Mouse (Mus musculus) CH12.LX (cell line): ENCODE results near the gene Tmem30b. TPM values are rescaled to one million over a fixed set of nuclear protein-coding genes. Genes with fewer than 3 reads are reported as not detected.

Experiments
- DNase-seq: peaks from one replicate; pipeline ENCODE4 v3.0.0-alpha.2; 2013; ENCODE audit errors: extremely low read depth
- H3K27ac ChIP-seq: 2 replicates; pipeline ENCODE4 v1.5.1; 2012; ENCODE audit warnings: low read depth, mild to moderate bottlenecking, control low read depth, moderate library complexity; ENCODE audit not compliant: insufficient read depth
- H3K27me3 ChIP-seq: replicated peaks from 2 replicates; pipeline ENCODE3; 2012; ENCODE audit warnings: inconsistent platforms
- H3K36me3 ChIP-seq, 2 experiments: replicated peaks in 1 of 2; 2 replicates each; pipeline versions ENCODE3 to v1.6.1; 2012; ENCODE audit warnings: inconsistent platforms in 1 of 2, low read length in 1 of 2, mild to moderate bottlenecking in 1 of 2, mixed read lengths in 1 of 2, moderate library complexity in 1 of 2; ENCODE audit not compliant: control insufficient read depth in 1 of 2, insufficient read depth in 1 of 2
- H3K4me1 ChIP-seq, 2 experiments: 2 replicates each; pipeline ENCODE4 v1.6.1; 2012; ENCODE audit warnings: inconsistent platforms in 1 of 2, moderate library complexity in 1 of 2; ENCODE audit not compliant: insufficient read depth in 2 of 2, control insufficient read depth in 1 of 2
- H3K4me2 ChIP-seq: 2 replicates; pipeline ENCODE4 v1.6.1; 2012; ENCODE audit warnings: low read depth, mild to moderate bottlenecking, control low read depth; ENCODE audit not compliant: poor library complexity, insufficient read depth, severe bottlenecking
- H3K4me3 ChIP-seq, 3 experiments: fragments of 150-350 bp in 1 of 3; sonication (generic) in 1 of 3; replicated peaks in 1 of 3; 2 replicates each; pipeline versions ENCODE3 to v1.5.1; 2011 to 2012; ENCODE audit warnings: low read depth in 2 of 3, low read length in 2 of 3, mild to moderate bottlenecking in 2 of 3, moderate library complexity in 2 of 3, control low read depth in 1 of 3, improper control_type of control experiment in 1 of 3, inconsistent platforms in 1 of 3, mixed read lengths in 1 of 3; ENCODE audit not compliant: poor library complexity in 1 of 3
- H3K79me2 ChIP-seq: replicated peaks from 2 replicates; pipeline ENCODE4 v1.6.1; 2012; ENCODE audit warnings: mild to moderate bottlenecking, moderate library complexity; ENCODE audit not compliant: control insufficient read depth, poor library complexity, insufficient read depth, severe bottlenecking; ENCODE audit errors: extremely low read depth
- H3K9ac ChIP-seq: 2 replicates; pipeline ENCODE4 v1.6.1; 2012; ENCODE audit warnings: low read depth, mild to moderate bottlenecking, control low read depth, moderate library complexity; ENCODE audit not compliant: insufficient read depth
- H3K9me3 ChIP-seq: replicated peaks from 2 replicates; pipeline ENCODE3; 2012; ENCODE audit warnings: low read length, inconsistent platforms, mixed read lengths
- CHD2 ChIP-seq: IDR thresholded peaks from 2 replicates; pipeline ENCODE4 v1.6.1; 2011; ENCODE audit warnings: low read length, improper control_type of control experiment
- CTCF ChIP-seq, 2 experiments: IDR thresholded peaks in 1 of 2; conservative IDR thresholded peaks in 1 of 2; 2 replicates each; pipeline ENCODE4 v1.5.1; 2011 to 2012; ENCODE audit warnings: low read depth in 2 of 2, low read length in 2 of 2, improper control_type of control experiment in 1 of 2, inconsistent platforms in 1 of 2, mild to moderate bottlenecking in 1 of 2, moderate library complexity in 1 of 2
- ELF1 ChIP-seq: IDR thresholded peaks from 2 replicates; pipeline ENCODE4 v1.6.1; 2014; ENCODE audit warnings: low read depth, mild to moderate bottlenecking, inconsistent platforms, low read length, improper control_type of control experiment
- HCFC1 ChIP-seq: IDR thresholded peaks from 2 replicates; pipeline ENCODE4 v1.6.1; 2012; ENCODE audit warnings: low read depth, mild to moderate bottlenecking, inconsistent platforms, low read length, improper control_type of control experiment
- KAT2A ChIP-seq: IDR thresholded peaks from 2 replicates; pipeline ENCODE4 v1.6.1; 2012; ENCODE audit warnings: low read length, improper control_type of control experiment, inconsistent platforms; ENCODE audit not compliant: insufficient replicate concordance
- MAFK ChIP-seq: IDR thresholded peaks from 2 replicates; pipeline ENCODE4 v1.6.1; 2011; ENCODE audit warnings: low read length, improper control_type of control experiment; ENCODE audit not compliant: insufficient replicate concordance
- MAZ ChIP-seq: IDR thresholded peaks from 2 replicates; pipeline ENCODE4 v1.6.1; 2012; ENCODE audit warnings: low read depth, mild to moderate bottlenecking, inconsistent platforms, low read length, improper control_type of control experiment, moderate library complexity
- MXI1 ChIP-seq: IDR thresholded peaks from 2 replicates; pipeline ENCODE4 v1.6.1; 2011; ENCODE audit warnings: mild to moderate bottlenecking, low read depth, low read length, improper control_type of control experiment
- MYC ChIP-seq: IDR thresholded peaks from 2 replicates; pipeline ENCODE4 v1.6.1; 2011; ENCODE audit warnings: low read depth, mild to moderate bottlenecking, improper control_type of control experiment, low read length
- NELFE ChIP-seq: IDR thresholded peaks from 2 replicates; pipeline ENCODE4 v1.6.1; 2011; ENCODE audit warnings: low read depth, low read length, improper control_type of control experiment
- PAX5 ChIP-seq: IDR thresholded peaks from 2 replicates; pipeline ENCODE4 v1.6.1; 2012; ENCODE audit warnings: low read length, inconsistent platforms, mixed read lengths
- POLR2A ChIP-seq: IDR thresholded peaks from 2 replicates; pipeline ENCODE4 v1.6.1; 2011; ENCODE audit warnings: low read depth, mild to moderate bottlenecking, improper control_type of control experiment, low read length
- SMC3 ChIP-seq: IDR thresholded peaks from 2 replicates; pipeline ENCODE4 v1.6.1; 2011; ENCODE audit warnings: low read depth, low read length, improper control_type of control experiment
- TBP ChIP-seq: conservative IDR thresholded peaks from 2 replicates; pipeline ENCODE4 v1.6.1; 2011; ENCODE audit warnings: low read depth, low read length, improper control_type of control experiment
- TCF12 ChIP-seq: IDR thresholded peaks from 2 replicates; pipeline ENCODE4 v1.6.1; 2014; ENCODE audit warnings: low read depth, mild to moderate bottlenecking, inconsistent platforms, low read length, improper control_type of control experiment
- UBTF ChIP-seq: IDR thresholded peaks from 2 replicates; pipeline ENCODE4 v1.6.1; 2012; ENCODE audit warnings: low read depth, mild to moderate bottlenecking, inconsistent platforms, low read length, improper control_type of control experiment, moderate library complexity
- USF1 ChIP-seq: IDR thresholded peaks from 2 replicates; pipeline ENCODE4 v1.6.1; 2014; ENCODE audit warnings: low read depth, mild to moderate bottlenecking, inconsistent platforms, low read length, improper control_type of control experiment
- ZMIZ1 ChIP-seq: IDR thresholded peaks from 2 replicates; pipeline ENCODE4 v1.6.1; 2012; ENCODE audit warnings: low read depth, mild to moderate bottlenecking, inconsistent platforms, low read length, improper control_type of control experiment
- ZNF384 ChIP-seq: IDR thresholded peaks from 2 replicates; pipeline ENCODE4 v1.6.1; 2012; ENCODE audit warnings: low read depth, low read length, improper control_type of control experiment, inconsistent platforms
- dilution Hi-C: fragments of 300-500 bp; cut with MboI; formaldehyde crosslinking; loops from 2 replicates; pipeline ENCODE4 v1.14.3; 2020; ENCODE audit warnings: low sequenced_read_pairs; ENCODE audit not compliant: extremely low pct_unique_long_range_greater_than_20kb, extremely low pct_ligation_motif_present
- in situ Hi-C: fragments of 300-500 bp; cut with MboI; formaldehyde crosslinking; loops from 3 replicates; pipeline ENCODE4 v1.14.3; 2019; ENCODE audit warnings: low sequenced_read_pairs, low pct_ligation_motif_present, low pct_unique_long_range_greater_than_20kb, mixed read lengths
- polyA plus RNA-seq: library from polyadenylated mRNA; unstranded; fragments of >175 nt; gene quantifications from 2 replicates; pipeline ENCODE4 v1.2.1, GENCODE M21; 2012; ENCODE audit warnings: low read depth; ENCODE audit not compliant: insufficient read length
- total RNA-seq, 2 experiments: library from RNA; depleted of rRNA; stranded (reverse); fragments of 300-350 nt in 1 of 2; fragments of >200 nt in 1 of 2; gene quantifications; 2 replicates each; pipeline ENCODE4 v1.2.3; 2012 to 2014

Gene Tmem30b
- total and polyA plus RNA-seq, 3 experiments, result not detected

DNA sequence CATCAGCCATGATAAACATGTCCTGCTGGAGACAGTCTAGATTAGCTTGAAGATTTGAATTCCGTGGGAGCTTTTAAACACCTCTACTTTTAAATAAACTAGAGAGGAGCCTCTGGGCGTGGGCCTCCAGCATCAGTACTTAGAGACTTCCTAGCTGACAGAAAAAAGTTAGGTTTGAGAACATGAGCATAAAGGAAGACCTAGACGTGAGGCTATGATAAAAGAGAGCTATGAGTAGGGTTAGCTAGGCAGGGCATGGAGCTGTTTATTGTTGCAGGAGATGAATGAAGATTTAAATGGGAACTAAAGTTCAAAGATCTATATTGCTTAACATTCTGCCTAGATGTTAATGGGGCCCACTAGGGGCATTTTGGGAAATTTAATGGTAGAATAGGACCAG lies 41.1 kb upstream of the Tmem30b start:
- Histone ChIP-seq H3K9me3 (no peaks in the 10 kb centered on the region), H3K4me2 (no peak overlapping the region), H3K27me3 (peaks cover 19% of the 10 kb centered on the region), H3K9ac (no peak overlapping the region), H3K79me2 (no peaks in the 10 kb centered on the region), H3K27ac (no peak overlapping the region), H3K4me3 (no peak overlapping the region), H3K4me1 (peaks cover 7 to 18% of the 10 kb centered on the region in 2 experiments), H3K36me3 (no peaks in the 10 kb centered on the region)
- dilution Hi-C loops (no loop called here), in situ Hi-C loops (no loop called here)
- TF ChIP-seq CTCF (conservative IDR thresholded peaks at IDR 0.05 in 1 of 2, IDR thresholded peaks at IDR 0.05 in 1 of 2; ENCODE audit: low read depth in 2 of 2, low read length in 2 of 2), result no peak
- no peak for DNase-seq

DNA sequence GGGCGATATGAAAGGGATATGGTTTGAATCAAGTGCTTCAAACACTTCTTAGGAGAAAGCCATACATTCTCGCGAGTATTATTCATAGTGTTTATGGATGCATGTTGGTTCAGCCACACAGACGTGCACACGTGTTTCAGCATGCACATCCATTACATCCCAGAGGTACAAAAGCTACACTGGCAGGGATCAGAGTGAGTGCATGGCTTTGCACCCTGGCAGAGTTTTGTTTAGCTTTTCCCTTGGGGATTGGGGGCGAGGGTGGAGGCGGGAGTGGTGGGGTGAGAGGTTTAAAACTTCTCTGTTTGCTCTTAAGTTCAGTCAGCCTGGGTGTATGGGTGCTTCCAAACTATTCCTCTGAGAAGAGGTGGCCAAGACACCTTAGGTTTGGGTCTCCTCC lies 39.7 kb upstream of the Tmem30b start:
- dilution Hi-C loops (no loop called here), in situ Hi-C loops (no loop called here)
- no peak overlapping the region for H3K27ac ChIP-seq
- no peak overlapping the region for H3K9ac ChIP-seq
- no peak for DNase-seq
- no peak overlapping the region for H3K4me3 ChIP-seq
- H3K79me2 ChIP-seq, result no peaks in the 10 kb centered on the region
- peaks cover 23% of the 10 kb centered on the region for H3K27me3 ChIP-seq
- peak overlapping the region; percentile 46; the same call in 1 of the 2 replicates for H3K4me2 ChIP-seq
- TF ChIP-seq POLR2A, result no peak
- TF ChIP-seq TBP, result no peak
- TF ChIP-seq ZNF384, result no peak
- TF ChIP-seq TCF12, result no peak
- TF ChIP-seq USF1, result no peak
- TF ChIP-seq ELF1, result no peak
- no peak for TF ChIP-seq HCFC1
- TF ChIP-seq PAX5, result no peak
- no peak for TF ChIP-seq MXI1
- TF ChIP-seq SMC3, result no peak
- TF ChIP-seq UBTF, result no peak
- TF ChIP-seq NELFE, result no peak
- TF ChIP-seq MAZ, result no peak
- no peak for TF ChIP-seq MYC
- TF ChIP-seq KAT2A, result no peak
- no peak for TF ChIP-seq ZMIZ1
- TF ChIP-seq MAFK, result no peak
- no peak for TF ChIP-seq CHD2
- peaks cover 7 to 18% of the 10 kb centered on the region in 2 experiments for H3K4me1 ChIP-seq
- H3K36me3 ChIP-seq, result no peaks in the 10 kb centered on the region
- H3K9me3 ChIP-seq, result no peaks in the 10 kb centered on the region
